Mouse (Mus musculus): ENCODE results near the gene Gm18336.

- TF ChIP-seq USF1 (IDR thresholded peaks at IDR 0.05; ENCODE audit: low read depth) = no peak
- no peak for TF ChIP-seq CTCF (IDR thresholded peaks at IDR 0.05; ENCODE audit: control insufficient read depth, insufficient read depth, insufficient read length)
- TF ChIP-seq MAX (IDR thresholded peaks at IDR 0.05) = no peak
- TF ChIP-seq MYOG (IDR thresholded peaks at IDR 0.05; ENCODE audit: control insufficient read depth, extremely low read depth, insufficient read length) = no peak
- no peak for TF ChIP-seq CEBPB (IDR thresholded peaks at IDR 0.05; ENCODE audit: low read depth)
- no peak for TF ChIP-seq FOSL1 (IDR thresholded peaks at IDR 0.05; ENCODE audit: insufficient read depth, low read length, poor library complexity, severe bottlenecking)
- TF ChIP-seq MYOD1 (IDR thresholded peaks at IDR 0.05; ENCODE audit: control insufficient read depth, insufficient read length, low read depth) = no peak
These were observed 14.2 kb upstream of the Gm18336 start for GRCm38 (mm10) chrX:73412767-73413166.
